Mouse (Mus musculus): ENCODE measurements around the gene Olfr231.

GRCm38 (mm10) chr1:174121062-174121461 is at the start of gene Olfr231:
- no peak for TF ChIP-seq POLR2A (IDR thresholded peaks at IDR 0.05; ENCODE audit: insufficient read depth, low read length)
- no peak for TF ChIP-seq CTCF (IDR thresholded peaks at IDR 0.05; ENCODE audit: low read depth, low read length)

All from ES-Bruce4 (cell line).